Mouse (Mus musculus) thymus, postnatal 10 days (tissue): ENCODE results near the gene Mrpl19.

Experiments
- DNase-seq, 2 experiments: peaks; one replicate each; pipeline ENCODE4 v3.0.0; 2021; ENCODE audit warnings: low spot score in 2 of 2

Gene Mrpl19

GRCm38 (mm10) chr6:81965296-81966067 is at the start of gene Mrpl19:
TSS of gene Mrpl19 (minus strand) at chr6:81965958.
- peak; percentile 87 to 92 for DNase-seq

DNA sequence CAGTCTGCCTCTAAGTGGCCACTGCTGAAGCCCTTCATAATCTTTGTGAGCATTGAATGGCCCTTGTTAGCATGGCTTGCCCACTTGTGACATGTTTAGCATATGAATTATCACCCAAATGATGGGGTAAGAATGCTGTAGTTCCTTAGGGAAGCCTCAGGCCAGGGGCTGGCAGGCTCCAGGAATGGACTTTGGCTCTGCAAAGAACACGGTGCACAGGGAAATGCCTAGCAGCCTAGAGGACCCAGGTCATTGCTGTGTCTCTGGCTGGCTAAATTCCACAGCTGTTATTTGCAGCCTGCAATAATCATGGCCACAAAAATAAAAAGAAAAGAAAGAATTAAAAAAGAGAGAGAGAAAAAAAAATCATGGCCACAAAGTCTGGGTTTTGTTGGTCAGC is 46.6 kb upstream of the Mrpl19 start:
- no peak for DNase-seq

DNA sequence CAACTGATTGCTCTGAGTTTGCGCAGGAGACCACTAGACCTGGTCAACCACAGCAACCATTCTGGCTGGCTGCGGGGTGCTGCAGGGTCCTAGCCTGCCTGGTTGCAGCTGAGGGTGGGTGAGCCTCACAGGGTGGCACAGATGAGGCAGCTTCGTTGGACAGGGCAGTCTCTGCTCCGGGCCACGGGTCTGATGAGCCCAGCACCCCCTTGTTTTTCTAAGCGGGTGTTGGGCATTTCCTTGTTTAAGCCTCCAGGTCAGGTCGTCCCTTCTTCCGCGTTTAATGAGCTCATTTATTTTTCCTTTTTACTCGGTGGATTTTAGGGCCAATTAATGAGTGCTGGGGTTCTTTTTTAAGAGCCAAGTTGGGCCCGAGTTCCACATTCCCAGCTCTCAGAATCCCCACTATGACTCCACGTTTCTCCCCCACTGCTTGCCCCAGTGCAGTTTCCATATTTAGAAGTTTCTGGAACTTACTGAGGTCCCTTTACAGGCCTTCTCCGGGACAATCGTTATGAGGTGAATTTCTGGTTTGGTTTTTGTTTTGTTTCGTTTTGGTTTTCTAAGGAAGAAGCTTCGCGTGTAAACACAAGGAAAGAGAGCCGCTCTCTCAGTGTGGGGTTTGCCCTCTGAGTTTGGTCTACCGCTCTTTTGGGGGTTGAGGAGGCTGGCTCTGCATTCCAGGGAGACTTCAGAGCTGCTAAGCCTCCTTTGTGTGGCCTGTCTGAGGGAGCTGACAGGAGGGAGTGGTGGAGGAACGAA is 24.5 kb upstream of the Mrpl19 start:
- no peak for DNase-seq

GRCm38 (mm10) chr6:81988341-81988740 is 22.6 kb upstream of the Mrpl19 start:
- no peak for DNase-seq

DNA sequence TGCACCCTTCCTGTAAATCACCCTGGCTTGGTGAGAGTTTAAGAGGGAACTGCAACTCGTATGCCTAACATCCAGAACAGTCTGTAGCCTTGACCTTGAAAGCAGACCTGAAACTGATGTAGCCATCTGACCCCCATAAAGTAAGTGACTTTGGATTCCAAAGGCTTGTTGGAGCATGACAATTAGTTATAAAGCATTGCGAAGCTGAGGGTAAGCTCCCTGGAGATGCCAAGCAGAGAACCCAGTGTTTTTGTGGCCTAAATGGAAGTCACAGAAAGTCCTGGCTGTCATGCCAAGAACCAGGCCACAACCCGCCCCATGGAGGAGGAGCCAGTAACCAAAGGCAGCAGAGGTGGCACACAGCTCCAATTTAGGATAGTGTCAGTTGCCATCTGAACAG is 21.8 kb upstream of the Mrpl19 start:
- no peak for DNase-seq

GRCm38 (mm10) chr6:81987010-81987409 is 21.3 kb upstream of the Mrpl19 start:
- DNase-seq = peak; percentile 2 to 61

- DNase-seq = peak in 1 of 2 experiments; percentile 1
These were observed 20.8 kb upstream of the Mrpl19 start for GRCm38 (mm10) chr6:81986599-81986998.

GRCm38 (mm10) chr6:81986171-81986570 is 20.4 kb upstream of the Mrpl19 start:
- DNase-seq = peak in 1 of 2 experiments; percentile 2

DNA sequence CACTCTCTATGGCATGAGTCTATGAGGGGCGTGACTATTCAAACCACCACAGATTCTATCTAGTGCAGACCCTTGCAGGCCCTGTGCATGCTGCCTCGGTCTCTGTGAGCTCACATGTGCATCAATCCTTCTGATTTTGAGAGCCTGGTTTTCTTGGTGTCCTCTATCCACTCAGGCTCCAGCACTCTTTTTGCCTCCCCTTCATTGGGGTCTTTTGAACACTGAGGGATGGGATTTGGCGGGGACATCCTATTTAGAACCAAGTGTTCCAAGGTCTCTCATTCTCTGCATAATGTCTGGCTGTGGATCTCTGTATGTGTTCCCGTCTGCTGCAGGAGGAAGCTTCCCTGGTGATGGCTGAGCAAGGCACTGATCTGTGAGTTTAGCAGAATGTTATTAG is 13.5 kb upstream of the Mrpl19 start:
- no peak for DNase-seq

DNA sequence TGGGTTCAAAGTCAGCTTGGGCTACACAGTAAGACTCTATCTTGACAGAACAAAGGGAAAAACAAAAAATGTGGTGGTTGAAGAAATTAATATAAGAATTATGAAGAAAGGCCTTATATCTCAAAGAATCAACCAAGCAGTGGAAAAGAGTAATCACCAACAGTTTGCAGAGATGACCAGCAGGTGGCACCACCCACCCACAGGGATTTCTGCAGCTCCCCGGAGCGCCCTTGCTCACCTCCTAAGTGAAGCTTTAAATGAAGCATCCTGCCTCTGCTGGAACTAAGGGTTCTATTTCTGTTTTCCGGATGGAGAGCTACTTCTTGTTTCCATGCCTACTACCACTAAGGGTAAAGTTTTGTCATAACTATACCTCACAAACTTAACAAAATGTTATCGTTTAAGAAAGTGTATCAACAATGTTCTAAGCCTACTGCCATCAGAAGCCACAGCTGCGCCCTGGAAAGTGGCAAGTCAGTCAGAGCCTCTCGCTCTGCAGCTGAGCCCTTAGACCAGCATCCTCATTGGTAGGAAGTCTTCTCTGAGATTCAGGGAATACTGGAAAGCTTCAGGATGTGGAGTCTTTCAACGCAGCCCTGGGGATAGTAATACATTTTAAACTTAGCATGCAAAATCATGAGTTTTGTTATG is 10.3 kb upstream of the Mrpl19 start:
- DNase-seq = peak; percentile 27 to 66

DNA sequence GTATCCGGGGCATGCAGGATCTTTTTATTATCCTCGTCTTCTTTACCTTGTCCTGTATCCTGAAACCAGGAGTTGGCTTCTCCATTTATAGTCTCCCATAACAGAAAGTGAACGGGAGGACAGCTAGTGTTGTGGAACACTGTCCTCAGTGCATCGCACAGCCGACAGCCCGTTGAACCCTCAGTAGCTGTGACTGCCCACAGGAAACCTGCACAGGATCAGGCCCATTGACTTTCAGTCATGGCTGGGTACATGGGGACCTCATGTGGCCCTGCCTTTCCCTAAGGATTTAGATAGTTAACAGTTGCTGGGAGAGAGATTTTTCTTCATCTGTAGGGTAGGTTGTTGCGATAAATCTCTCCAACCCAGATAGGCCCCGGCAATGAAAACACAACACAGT is 6.8 kb upstream of the Mrpl19 start:
- DNase-seq = no peak

GRCm38 (mm10) chr6:81971196-81971595 is 5.4 kb upstream of the Mrpl19 start:
- no peak for DNase-seq

DNA sequence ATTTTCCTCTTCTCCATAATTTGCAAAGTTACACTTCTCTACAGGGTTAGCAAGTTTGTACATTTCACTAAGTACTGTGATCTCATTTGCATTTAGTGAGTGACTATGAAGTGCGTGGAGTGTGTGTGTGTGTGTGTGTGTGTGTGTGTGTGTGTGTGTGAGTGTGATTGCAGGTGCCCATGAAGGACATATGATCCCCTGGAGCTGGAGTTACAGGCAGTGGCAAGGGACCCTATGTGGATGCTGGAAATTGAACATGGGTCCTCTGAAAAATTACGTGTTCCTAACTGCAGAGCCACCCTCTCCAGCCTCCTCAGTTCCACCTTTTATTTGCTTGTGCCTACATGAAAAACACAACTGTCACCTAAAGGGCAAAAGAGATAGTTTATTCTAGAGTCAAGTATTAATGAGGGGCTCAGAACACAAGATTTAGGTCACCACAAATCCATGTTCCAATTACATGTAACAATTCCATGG is 348 bp upstream of the Mrpl19 start:
- no peak for DNase-seq

GRCm38 (mm10) chr6:81960284-81960683 is 5.5 kb downstream of the Mrpl19 start:
- no peak for DNase-seq

DNA sequence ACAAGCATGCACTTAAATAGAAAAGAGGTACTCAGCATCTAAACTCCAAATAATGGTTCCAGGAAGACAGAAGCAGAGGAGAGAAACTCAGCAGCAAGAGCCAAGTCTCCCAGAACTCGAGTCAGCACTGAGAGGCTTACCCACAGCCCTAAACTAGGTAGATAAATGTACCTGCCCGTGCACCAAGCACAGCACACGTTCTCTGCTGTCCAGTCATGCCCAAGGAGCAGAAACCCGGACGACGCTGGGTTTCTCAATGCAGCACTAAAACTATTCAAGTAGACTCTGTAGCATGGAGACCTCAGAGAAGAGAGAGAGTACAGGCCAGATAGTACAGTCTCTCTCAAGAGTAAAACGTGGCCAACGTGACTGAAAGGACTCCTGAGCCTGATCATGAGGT is 5.9 kb downstream of the Mrpl19 start:
- no peak for DNase-seq

- no peak for DNase-seq
These were observed 7.8 kb downstream of the Mrpl19 start for GRCm38 (mm10) chr6:81957992-81958391.

GRCm38 (mm10) chr6:81956399-81956798 is 9.4 kb downstream of the Mrpl19 start:
- DNase-seq = no peak

- DNase-seq = no peak
These were observed 10.6 kb downstream of the Mrpl19 start for GRCm38 (mm10) chr6:81955133-81955532.

DNA sequence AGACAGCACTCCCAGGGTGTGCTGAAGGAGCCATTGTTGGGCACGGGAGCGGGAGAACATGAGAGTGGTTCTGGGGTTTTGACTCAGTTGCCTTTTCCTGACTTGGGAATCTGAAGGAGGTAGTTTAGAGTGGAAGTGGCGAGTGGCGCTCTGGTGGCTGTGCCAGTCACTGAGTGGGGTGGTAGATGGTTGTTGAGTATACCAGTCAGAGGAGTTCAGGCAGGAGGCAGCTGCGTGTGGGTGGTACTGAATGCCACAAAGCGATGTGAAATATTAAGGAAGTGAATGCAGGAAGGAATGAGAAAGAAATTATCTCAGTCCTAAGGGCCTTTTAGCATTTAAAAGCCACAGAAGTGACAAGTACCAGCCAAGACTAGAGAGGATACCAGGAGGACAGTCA is 18.9 kb downstream of the Mrpl19 start:
- no peak for DNase-seq

DNA sequence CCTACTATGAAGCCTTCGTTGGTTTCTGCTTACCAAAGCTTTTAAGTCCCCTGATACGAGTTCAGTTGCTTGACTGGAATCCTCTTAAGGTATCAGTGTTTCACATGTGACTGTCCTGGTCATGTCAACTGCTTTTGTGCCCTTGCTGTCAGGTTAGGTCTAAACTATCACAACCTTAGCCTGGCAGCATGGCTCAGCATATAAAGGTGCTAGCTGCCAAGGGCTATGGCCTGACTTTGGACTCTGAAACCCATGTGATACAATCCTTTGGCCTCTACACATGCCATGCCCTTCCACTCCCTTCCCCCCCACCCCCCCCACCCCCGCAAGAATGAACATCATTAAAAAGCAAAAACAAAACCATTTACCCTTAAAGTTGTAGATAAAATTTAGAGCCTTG is 21.3 kb downstream of the Mrpl19 start:
- DNase-seq = no peak

GRCm38 (mm10) chr6:81943281-81943680 is 22.5 kb downstream of the Mrpl19 start:
- DNase-seq = no peak

DNA sequence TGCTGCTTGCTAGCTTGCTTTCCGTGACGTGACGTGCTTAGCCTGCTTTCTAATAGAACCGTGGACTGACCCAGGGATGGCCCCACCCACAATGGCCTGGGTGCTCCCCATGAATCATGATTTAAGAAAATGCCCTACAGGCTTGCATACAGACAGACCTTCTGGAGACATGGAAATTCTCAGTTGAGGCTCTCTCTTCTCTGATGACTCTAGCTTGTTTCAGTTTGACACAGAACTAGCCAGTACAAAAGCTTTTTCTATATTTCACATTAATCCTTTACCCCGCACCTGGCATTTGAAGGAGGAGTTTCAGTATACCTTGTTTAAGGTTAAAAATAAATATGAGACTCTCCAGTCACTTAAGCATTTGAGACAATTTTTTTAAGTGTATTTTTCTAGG is 24.0 kb downstream of the Mrpl19 start:
- DNase-seq = no peak

- no peak for DNase-seq
These were observed 32.5 kb downstream of the Mrpl19 start for GRCm38 (mm10) chr6:81933281-81933680.
